Mouse (Mus musculus): Measurements from ENCODE around the gene Rnf180.

- no peak for TF ChIP-seq CTCF (IDR thresholded peaks at IDR 0.05; ENCODE audit: insufficient read depth, low read depth, low read length)
- TF ChIP-seq POLR2A (IDR thresholded peaks at IDR 0.05; ENCODE audit: insufficient read depth, low read depth, low read length) = no peak
These were observed 4.0 kb downstream of the Rnf180 start for GRCm38 (mm10) chr13:105290594-105290993.

Data from olfactory bulb, adult 2 months (tissue).